Mouse (Mus musculus) liver, embryonic 14.5 days (tissue): Measurements from ENCODE around the gene Gm9049.
"Not testable (repeated sequence)": the region's sequence is repeated elsewhere in the genome, so short reads cannot be mapped to it uniquely, and the experiment has no call there.

Experiments used
- CTCF ChIP-seq: IDR thresholded peaks from 2 replicates; pipeline ENCODE4 v1.5.1; 2016; ENCODE audit warnings: antibody characterized with exemption, low read depth, control low read depth
- EP300 ChIP-seq: IDR thresholded peaks from 2 replicates; pipeline ENCODE4 v1.6.1; 2016; ENCODE audit warnings: antibody characterized with exemption, low read depth

GRCm38 (mm10) chr10:118337731-118338130 is 16.2 kb downstream of the Gm9049 start, which contains the start of gene Gm9045:
- TF ChIP-seq EP300, CTCF: not testable (repeated sequence)
